Mouse (Mus musculus): Measurements from ENCODE around the gene Fpgt.

GRCm38 (mm10) chr3:155057566-155057965 lies 35.6 kb downstream of the Fpgt start:
- TF ChIP-seq POLR2A (IDR thresholded peaks at IDR 0.05; ENCODE audit: borderline replicate concordance, control insufficient read depth, low read depth, low read length) = no peak
- TF ChIP-seq CTCF (IDR thresholded peaks at IDR 0.05; ENCODE audit: control insufficient read depth, insufficient read depth, low read length) = no peak

Data from bone marrow, adult 2 months (tissue).